Mouse (Mus musculus) NIH3T3 (cell line): ENCODE data around the gene Gm49321.

Source experiments
- DNase-seq: peaks from one replicate; pipeline ENCODE4 v3.0.0-alpha.2; 2012; ENCODE audit warnings: low read depth

Gm49321 gene

DNA sequence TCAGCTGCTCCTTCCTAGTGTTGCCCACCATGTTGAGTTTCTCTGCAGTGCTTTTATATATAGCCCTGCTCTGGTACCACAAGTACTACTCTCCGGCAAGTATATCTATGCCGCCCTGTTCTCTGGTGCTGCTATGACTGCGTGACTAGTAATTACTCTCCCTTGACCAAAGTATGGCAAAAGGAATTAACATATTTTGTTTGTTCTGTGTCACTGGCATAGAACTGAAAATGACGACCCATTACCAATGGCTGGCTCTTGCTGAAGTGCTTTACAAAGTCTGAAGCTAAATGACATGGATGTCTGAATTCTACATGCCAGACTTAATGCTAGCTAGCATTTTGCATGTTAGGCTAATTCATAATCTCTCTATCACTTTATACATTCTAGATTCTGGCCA, 11.0 kb downstream of the Gm49321 start:
- no peak for DNase-seq

- no peak for DNase-seq
These were observed 12.0 kb downstream of the Gm49321 start for GRCm38 (mm10) chr12:73949318-73950058.

- no peak for DNase-seq
These were observed 15.4 kb downstream of the Gm49321 start for GRCm38 (mm10) chr12:73952879-73953278.

DNA sequence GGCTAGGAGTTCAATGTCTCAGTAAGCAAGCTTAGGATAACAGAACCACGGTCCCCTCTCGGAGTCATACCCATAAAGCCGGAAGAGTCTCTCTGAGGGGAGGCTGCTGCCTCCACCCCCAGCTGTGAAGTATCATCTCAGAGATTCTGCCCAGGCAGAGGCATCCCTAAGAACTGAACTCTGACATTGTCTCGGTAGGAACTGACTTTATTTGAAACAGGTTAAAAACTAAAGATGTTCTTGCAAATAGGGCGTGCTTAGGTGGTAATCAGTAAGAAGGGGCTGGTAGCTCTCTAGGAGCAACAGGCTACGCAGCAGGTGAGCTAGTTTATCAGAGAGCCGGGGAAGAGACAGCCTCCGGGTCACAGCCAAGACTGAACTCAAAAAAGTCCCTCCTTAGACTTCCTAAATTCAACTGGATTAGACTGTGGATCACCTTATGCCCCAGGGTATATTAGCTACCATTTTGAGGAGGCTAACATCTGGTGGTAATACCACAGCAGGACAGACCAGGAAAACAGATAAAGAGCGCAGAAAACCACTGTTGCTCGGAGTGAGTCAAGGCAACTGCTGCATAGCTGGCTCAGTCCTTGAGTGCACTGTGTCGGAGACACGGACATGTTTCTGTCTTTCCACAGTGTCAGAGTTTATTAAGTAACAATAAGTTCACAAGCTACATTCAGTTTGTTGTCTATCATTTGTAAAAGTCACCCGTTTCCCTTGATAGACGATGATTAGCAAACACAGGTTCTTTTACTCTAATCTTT, 16.1 kb downstream of the Gm49321 start:
- DNase-seq: no peak

DNA sequence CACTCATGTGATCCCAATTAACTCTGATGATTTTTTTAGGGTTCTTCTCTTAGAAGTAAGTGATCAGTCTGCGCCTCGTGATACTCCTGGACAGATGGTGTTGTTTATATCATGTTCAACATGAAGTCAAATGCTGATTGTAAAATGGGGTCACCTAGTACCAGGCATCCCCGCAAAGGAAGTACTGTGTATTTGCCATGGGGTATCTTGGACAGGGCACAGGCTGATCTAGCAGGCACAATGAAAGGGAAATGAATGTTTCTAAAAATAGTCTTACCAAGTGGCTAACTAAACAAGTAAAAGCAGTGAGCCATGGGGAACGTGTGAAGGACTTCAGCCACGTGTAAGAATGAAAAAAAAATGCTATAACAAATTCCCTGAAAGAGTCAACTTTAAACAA, 17.3 kb downstream of the Gm49321 start:
- DNase-seq: no peak

DNA sequence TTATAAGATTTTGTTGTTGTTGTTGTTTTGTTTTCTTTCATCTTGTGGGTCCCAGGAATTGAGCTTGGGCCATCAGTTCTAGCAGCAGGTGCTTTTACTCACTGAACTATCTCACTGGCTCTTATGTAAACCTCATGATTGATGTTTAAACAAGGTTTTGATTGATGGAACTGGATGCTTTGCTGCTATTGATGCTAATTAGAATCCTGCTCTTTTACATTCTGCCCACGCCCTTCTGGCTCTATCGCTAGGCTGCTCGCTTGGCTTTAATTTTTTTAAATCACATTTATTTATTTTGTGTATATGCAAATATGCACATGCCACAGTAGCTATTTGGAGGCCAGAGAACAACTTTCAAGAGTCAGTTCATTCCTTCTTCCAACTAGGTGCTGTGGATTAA, 20.2 kb downstream of the Gm49321 start:
- no peak for DNase-seq

DNA sequence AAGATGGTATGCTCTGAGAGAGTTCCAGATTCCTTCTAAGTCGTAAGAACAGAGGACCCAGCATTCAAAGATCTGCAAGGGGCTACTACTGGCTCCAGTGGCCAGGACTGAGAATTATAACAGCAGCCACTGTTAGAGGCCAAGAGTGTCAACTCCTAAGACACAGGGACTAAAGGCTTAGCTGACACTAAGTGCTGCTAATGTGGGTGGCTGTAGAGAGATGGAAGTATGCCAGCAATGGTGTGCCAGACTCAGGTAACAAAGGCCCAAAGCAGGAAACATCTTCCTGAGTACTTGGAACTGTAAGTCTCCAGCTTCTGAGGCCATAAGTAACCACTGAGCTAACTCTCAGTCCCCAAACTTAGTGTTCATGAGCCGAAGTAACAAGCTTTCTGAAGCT, 21.4 kb downstream of the Gm49321 start:
- DNase-seq: no peak

DNA sequence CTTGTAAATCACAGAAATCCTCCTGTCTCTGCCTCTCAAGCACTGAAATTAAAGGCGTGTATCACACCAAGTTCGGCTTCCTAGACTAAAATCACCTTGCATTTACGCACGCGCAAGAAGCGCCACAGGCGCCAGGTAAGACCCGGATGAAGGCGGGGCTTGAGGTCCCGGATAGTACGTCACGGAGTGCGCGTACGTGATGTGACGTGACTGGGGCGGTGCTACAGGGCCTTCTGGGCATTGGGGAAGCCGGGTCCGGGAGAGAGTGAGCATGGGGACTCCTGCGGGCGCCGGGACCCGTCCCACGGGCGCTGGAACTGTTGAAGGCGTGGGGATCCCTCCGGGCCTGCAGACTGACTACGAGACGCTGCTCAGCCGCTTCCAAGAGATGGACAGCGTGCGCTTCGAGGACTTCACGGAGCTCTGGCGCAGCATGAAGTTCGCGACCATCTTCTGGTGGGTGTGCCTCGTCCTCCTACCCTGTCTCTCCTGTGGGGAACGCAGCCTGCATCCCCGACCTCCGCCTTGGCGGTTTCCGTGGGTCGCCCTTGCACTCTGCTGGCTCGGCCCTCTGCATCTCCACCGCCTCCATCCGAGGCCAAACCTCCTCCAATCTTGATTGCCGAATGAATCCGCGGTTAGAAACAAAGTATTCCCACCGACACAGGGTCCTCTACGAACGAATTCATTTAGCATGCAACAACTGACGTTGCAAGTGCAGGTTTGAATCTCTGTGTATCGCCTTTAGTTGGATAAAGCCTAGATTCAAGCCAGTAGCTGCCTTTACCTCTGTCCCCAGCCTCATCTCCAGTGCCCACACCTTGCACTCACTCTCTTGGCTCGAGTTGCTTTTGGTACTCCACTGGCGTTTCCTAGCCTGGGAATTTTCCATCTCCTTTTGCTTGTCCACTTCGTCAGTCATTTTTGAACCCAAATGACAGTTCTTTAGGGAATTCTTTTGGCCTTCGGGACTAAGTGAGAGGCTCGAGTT, 27.1 kb downstream of the Gm49321 start, which contains the start of gene Snapc1:
Snapc1 (plus strand) TSS at position 191 of the 991 bp plus-strand sequence.
- peak; percentile 98 for DNase-seq

GRCm38 (mm10) chr12:73969142-73969541, 31.7 kb downstream of the Gm49321 start:
- no peak for DNase-seq

GRCm38 (mm10) chr12:73974584-73974983, 37.1 kb downstream of the Gm49321 start:
- DNase-seq: peak; percentile 48

- no peak for DNase-seq
These were observed 40.7 kb downstream of the Gm49321 start for GRCm38 (mm10) chr12:73978144-73978543.

DNA sequence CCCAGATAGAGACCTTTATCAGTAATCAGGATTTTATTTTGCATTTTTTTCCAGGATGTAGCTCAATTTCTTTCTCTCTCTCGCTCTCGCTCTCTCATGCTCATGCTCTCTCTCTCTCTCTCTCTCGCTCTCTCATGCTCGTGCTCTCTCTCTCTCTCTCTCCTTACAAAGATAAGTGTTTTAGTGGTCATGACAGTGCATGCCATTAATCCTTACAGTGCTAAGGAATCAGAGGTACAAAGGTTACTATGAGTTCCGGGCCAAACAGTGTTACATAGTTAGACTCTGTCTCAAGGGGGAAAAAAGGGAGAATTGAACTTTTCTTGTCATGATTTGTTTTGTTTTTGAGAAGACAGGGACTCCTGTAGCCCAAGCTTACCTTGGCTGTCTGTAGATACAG, 42.2 kb downstream of the Gm49321 start:
- DNase-seq: no peak

GRCm38 (mm10) chr12:73982533-73982932, 45.1 kb downstream of the Gm49321 start:
- no peak for DNase-seq

DNA sequence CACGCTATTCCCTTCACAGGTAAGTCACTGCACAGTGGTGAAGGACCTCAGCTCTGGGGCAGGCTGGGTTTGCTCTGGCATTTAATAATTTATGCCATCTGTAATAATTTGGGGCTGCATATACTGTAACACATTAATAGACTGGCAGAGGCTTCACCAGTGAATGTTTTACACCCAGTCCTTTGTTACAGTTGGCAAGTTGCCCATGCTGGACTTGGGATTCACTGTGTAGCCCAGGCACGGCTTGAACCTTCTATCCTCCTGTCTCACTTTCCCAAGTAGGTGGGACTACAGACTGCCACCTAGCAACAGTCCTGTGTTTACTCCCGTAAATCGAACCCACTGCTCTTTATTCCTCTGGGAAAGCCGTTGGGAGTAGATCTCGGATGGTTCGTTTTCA, 48.8 kb downstream of the Gm49321 start:
- peak; percentile 9 for DNase-seq

DNA sequence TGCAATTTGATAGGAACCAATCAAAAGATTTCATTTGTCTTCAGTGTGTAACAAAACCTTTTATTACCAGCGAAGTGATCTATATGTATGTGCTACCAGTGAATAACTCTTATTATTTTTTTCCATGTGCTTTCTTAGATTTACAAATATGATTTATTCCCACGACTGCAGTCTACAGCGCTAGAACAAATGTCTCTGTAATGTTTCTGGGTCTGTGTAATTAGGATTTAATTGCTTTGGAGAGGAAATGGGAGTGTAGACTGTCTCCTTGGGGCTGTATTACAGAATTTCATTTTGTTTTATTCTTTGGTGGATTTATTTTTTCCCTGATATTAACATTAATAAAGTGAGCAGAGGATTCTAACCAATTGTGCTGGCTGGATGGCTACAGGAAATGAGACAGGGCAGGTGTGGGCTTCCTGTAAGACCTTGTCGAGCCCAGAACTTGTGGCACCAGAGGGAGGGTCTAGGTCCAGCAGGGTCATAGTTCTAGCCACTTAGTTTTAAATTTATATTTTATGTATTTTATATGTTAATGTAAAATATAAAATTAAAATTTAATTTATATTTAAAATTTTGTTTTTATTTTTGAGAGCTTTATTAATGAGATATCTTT, 51.0 kb downstream of the Gm49321 start:
- DNase-seq: no peak

DNA sequence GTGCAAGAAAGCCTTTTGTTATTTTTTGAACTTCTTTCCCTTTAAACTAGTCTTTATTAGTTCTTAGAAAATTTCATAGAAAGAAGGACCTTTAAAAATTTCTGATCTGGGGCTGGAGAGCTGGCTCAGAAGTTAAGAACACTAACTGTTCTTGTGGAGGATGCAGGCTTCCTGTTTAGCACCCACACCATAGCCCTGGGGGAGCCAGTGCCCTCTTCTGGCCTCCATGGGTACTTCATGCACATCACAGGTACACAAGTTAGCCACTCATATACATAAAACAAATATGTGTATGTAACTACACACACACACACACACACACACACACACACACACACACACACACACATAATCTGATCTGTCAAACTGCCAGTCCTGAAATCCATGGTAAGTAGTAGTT, 52.1 kb downstream of the Gm49321 start:
- DNase-seq: peak; percentile 72

- no peak for DNase-seq
These were observed 59.4 kb downstream of the Gm49321 start for GRCm38 (mm10) chr12:73996906-73997296.

GRCm38 (mm10) chr12:73997297-73998127, 60.1 kb downstream of the Gm49321 start, which contains the start of gene Syt16:
TSS of gene Syt16 (plus strand) at chr12:73997661.
- no peak for DNase-seq

- DNase-seq: no peak
These were observed 60.6 kb downstream of the Gm49321 start for GRCm38 (mm10) chr12:73998128-73998456.

GRCm38 (mm10) chr12:74002449-74002848, 65.0 kb downstream of the Gm49321 start:
- no peak for DNase-seq

GRCm38 (mm10) chr12:74009448-74009911, 72.0 kb downstream of the Gm49321 start:
- DNase-seq: peak; percentile 78
